Mouse (Mus musculus): ENCODE data around the gene Tgfb2. TPM values are rescaled to one million over a fixed set of nuclear protein-coding genes. Genes with fewer than 3 reads are reported as not detected.

Tgfb2 gene
- polyA plus RNA-seq, 1 experiment from 2014 or later: 15.6 TPM

- Histone ChIP-seq H3K9me3 (no peaks in the 10 kb centered on the region), H3K36me3 (replicated peaks) (no peaks in the 10 kb centered on the region), H3K27ac (no peak overlapping the region), H3K4me2 (no peak overlapping the region), H3K4me1 (peaks cover 4% of the 10 kb centered on the region; the same call in 1 of the 2 replicates), H3K27me3 (replicated peaks) (no peaks in the 10 kb centered on the region), H3K4me3 (no peak overlapping the region), H3K9ac (no peak overlapping the region)
- WGBS: 82% methylated on average over 5 of the region's 5 CpGs
- no peak for ATAC-seq (replicated peaks)
Measured at GRCm38 (mm10) chr1:186630971-186631370, 74.8 kb downstream of the Tgfb2 start.

DNA sequence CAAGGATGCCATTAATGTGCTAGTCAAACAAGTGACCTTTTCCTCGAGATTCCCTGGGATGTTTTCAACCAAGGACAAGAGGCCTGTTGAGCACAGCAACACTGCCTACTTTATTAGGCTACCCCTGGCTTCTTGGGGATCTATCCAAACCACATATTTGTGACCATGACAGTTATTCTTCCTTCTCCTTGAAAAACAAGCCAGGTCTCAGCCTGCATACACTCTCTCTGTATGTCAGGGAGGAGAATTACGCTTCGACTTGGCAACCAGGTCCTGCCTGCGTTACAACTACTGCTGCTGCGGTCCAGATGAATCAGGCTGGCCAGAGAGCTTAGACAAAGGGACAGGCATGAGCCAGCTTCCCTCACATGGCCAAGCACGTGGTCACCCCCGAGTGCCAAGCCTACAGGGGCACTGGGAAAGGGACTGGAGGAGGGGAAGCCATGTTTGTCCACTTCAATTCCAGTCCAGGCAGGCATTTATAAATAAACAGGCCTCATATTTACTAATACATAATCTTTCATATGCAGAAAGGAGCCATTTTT, 78.3 kb downstream of the Tgfb2 start:
- no peaks in the 10 kb centered on the region for H3K4me1 ChIP-seq
- ATAC-seq (replicated peaks): no peak
- H3K4me3 ChIP-seq: no peak overlapping the region
- H3K9ac ChIP-seq: no peak overlapping the region
- WGBS: 84% methylated on average over 7 of the region's 7 CpGs
- H3K27me3 ChIP-seq (replicated peaks): no peaks in the 10 kb centered on the region
- no peaks in the 10 kb centered on the region for H3K9me3 ChIP-seq
- H3K4me2 ChIP-seq: no peak overlapping the region
- no peaks in the 10 kb centered on the region for H3K36me3 ChIP-seq (replicated peaks)
- H3K27ac ChIP-seq: no peak overlapping the region

DNA sequence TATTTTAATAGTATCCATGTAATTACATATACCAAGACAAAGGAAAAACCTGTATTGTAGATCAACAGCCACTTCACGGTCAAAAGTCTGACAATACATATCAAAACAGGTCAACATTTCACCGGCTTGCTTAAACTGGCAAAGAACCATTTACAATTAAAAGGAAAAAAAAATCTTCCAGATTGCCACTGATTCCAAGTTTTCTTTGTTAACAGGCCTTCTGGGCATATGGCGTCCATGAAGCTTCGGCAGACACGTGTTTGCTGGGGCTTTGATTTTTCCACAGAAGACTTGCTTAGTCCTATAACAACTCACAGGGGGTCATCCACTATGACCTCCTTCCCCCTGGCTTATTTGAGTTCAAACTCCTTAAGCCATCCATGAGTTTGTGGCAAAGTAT, 81.3 kb downstream of the Tgfb2 start:
- Histone ChIP-seq H3K4me1 (no peaks in the 10 kb centered on the region), H3K27me3 (replicated peaks) (no peaks in the 10 kb centered on the region), H3K9ac (no peak overlapping the region), H3K4me2 (no peak overlapping the region), H3K36me3 (replicated peaks) (no peaks in the 10 kb centered on the region), H3K9me3 (no peaks in the 10 kb centered on the region), H3K27ac (no peak overlapping the region), H3K4me3 (no peak overlapping the region)
- ATAC-seq (replicated peaks): no peak
- 77% methylated on average over 5 of the region's 5 CpGs for WGBS

DNA sequence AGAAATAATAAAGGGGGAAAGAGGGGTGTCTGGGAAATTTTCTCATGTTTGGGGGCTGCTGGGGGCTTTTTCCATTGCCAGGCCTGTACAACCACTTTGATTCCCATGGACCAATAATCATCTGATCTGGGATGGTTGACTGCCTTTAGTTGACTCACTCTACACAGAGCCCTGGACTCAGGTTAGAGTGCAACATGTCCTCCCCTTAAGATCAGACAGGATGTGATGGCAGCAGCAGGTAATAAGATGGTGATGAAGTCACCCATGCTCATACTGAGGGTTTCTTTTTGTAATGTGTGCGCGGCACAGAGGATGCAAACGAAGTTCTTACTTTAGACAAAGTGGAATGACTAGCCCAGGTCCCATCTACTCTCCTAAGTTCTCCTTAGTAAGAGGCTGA, 84.0 kb downstream of the Tgfb2 start:
- Histone ChIP-seq H3K4me3 (no peak overlapping the region), H3K36me3 (replicated peaks) (no peaks in the 10 kb centered on the region), H3K4me2 (no peak overlapping the region), H3K9ac (no peak overlapping the region), H3K27me3 (replicated peaks) (no peaks in the 10 kb centered on the region), H3K9me3 (no peaks in the 10 kb centered on the region), H3K27ac (no peak overlapping the region), H3K4me1 (no peaks in the 10 kb centered on the region)
- 94% methylated on average over 3 of the region's 3 CpGs for WGBS
- ATAC-seq (replicated peaks): no peak

- no peak for ATAC-seq (replicated peaks)
- Histone ChIP-seq H3K9me3 (no peaks in the 10 kb centered on the region), H3K27me3 (replicated peaks) (no peaks in the 10 kb centered on the region), H3K4me1 (no peaks in the 10 kb centered on the region), H3K27ac (no peak overlapping the region), H3K4me2 (no peak overlapping the region), H3K9ac (no peak overlapping the region), H3K4me3 (no peak overlapping the region), H3K36me3 (replicated peaks) (no peaks in the 10 kb centered on the region)
- 86% methylated on average over 6 of the region's 6 CpGs for WGBS
Measured at GRCm38 (mm10) chr1:186618285-186618684, 87.5 kb downstream of the Tgfb2 start.

DNA sequence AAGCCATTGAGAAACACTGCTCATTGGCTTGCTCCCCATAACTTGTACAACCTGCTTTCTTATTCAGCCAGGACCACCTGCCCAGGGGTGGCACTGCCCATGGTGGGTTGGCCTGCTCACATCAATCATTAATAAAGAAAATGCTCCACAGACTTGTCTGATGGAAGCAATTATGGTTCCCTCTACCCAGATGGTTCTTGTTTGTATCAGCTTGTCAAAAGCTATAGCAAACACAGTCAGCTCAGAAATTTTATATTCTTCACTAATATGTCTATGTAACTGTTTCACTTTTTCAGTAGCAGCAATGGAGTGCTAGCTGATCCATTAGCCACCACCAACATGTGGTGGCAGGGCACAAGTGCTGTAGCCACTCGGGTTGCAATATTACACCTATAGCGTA, 94.4 kb downstream of the Tgfb2 start:
- Histone ChIP-seq H3K27ac (no peak overlapping the region), H3K36me3 (replicated peaks) (no peaks in the 10 kb centered on the region), H3K27me3 (replicated peaks) (no peaks in the 10 kb centered on the region), H3K4me2 (no peak overlapping the region), H3K9me3 (no peaks in the 10 kb centered on the region), H3K4me3 (no peak overlapping the region), H3K4me1 (peaks cover 11% of the 10 kb centered on the region; the same call in 1 of the 2 replicates), H3K9ac (no peak overlapping the region)
- ATAC-seq (replicated peaks): no peak
- 96% methylated on average over 2 of the region's 2 CpGs for WGBS

- H3K4me1 ChIP-seq: peaks cover 11% of the 10 kb centered on the region; the same call in 1 of the 2 replicates
- no peak overlapping the region for H3K27ac ChIP-seq
- H3K4me3 ChIP-seq: no peak overlapping the region
- H3K9me3 ChIP-seq: no peaks in the 10 kb centered on the region
- ATAC-seq (replicated peaks): no peak
- no peak overlapping the region for H3K4me2 ChIP-seq
- no peak overlapping the region for H3K9ac ChIP-seq
- no peaks in the 10 kb centered on the region for H3K27me3 ChIP-seq (replicated peaks)
- no peaks in the 10 kb centered on the region for H3K36me3 ChIP-seq (replicated peaks)
- WGBS: 94% methylated on average over 5 of the region's 5 CpGs
Measured at GRCm38 (mm10) chr1:186610481-186610880, 95.3 kb downstream of the Tgfb2 start.

DNA sequence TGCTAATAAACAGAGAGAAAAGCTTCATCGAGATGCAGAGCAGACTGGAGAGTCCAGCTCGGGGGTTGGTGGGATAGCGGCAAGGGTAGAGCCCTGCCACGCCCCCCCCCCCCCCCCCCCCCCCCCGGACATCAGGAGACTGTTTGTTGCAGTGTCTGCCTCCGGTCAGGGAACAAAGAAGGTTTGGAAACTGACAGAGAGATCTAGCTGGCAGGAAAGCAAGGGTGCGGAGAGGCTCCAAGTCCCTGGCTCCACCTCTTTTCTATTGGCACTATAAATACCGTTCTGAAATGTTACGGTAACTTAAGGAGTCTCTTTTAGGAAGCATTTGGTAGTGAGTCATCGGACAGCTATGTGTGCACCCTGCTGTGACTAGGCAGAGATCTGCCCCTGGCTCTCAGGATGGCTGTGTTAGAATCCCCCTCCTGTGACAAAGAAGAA, 96.0 kb downstream of the Tgfb2 start:
- Histone ChIP-seq H3K4me2 (peak overlapping the region; percentile 30), H3K27me3 (replicated peaks) (no peaks in the 10 kb centered on the region), H3K9me3 (no peaks in the 10 kb centered on the region), H3K4me1 (peaks cover 11% of the 10 kb centered on the region; the same call in 1 of the 2 replicates), H3K4me3 (no peak overlapping the region), H3K9ac (no peak overlapping the region), H3K27ac (peak overlapping the region; percentile 20; the same call in 1 of the 2 replicates), H3K36me3 (replicated peaks) (no peaks in the 10 kb centered on the region)
- WGBS: 7% methylated on average over 9 of the region's 10 CpGs
- peak; percentile 58; the same call in 1 of the 2 replicates for ATAC-seq (replicated peaks)

- no peak overlapping the region for H3K27ac ChIP-seq
- ATAC-seq (replicated peaks): no peak
- no peak overlapping the region for H3K4me3 ChIP-seq
- no peak overlapping the region for H3K4me2 ChIP-seq
- no peaks in the 10 kb centered on the region for H3K36me3 ChIP-seq (replicated peaks)
- H3K4me1 ChIP-seq: peaks cover 11% of the 10 kb centered on the region; the same call in 1 of the 2 replicates
- H3K27me3 ChIP-seq (replicated peaks): no peaks in the 10 kb centered on the region
- H3K9ac ChIP-seq: no peak overlapping the region
- 96% methylated on average over 3 of the region's 3 CpGs for WGBS
- no peaks in the 10 kb centered on the region for H3K9me3 ChIP-seq
Measured at GRCm38 (mm10) chr1:186608116-186608515, 97.7 kb downstream of the Tgfb2 start.

DNA sequence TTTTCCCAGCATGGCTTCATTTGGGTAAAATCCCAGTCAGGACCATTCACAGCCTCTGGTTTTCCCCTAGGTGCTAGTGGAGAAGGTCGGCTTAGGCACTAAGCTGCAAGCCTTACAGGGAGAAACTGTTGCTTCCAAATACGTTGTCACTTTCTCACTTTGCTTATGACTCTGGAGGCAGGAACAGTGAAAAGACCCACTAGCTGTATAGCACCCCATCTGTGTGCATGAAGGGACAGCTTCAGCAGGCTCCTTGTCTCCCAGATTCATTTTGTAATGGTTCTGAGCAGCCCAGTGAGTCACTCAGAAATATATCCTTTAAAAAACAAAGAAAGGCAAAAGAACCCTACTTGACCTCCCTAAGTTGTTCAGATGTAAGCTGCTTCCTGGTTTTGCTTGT, 100.2 kb downstream of the Tgfb2 start:
- Histone ChIP-seq H3K27me3 (replicated peaks) (no peaks in the 10 kb centered on the region), H3K27ac (no peak overlapping the region), H3K4me2 (no peak overlapping the region), H3K4me3 (no peak overlapping the region), H3K9me3 (no peaks in the 10 kb centered on the region), H3K36me3 (replicated peaks) (no peaks in the 10 kb centered on the region), H3K9ac (no peak overlapping the region), H3K4me1 (peaks cover 11% of the 10 kb centered on the region; the same call in 1 of the 2 replicates)
- WGBS: 69% methylated on average over 2 of the region's 2 CpGs
- ATAC-seq (replicated peaks): no peak

DNA sequence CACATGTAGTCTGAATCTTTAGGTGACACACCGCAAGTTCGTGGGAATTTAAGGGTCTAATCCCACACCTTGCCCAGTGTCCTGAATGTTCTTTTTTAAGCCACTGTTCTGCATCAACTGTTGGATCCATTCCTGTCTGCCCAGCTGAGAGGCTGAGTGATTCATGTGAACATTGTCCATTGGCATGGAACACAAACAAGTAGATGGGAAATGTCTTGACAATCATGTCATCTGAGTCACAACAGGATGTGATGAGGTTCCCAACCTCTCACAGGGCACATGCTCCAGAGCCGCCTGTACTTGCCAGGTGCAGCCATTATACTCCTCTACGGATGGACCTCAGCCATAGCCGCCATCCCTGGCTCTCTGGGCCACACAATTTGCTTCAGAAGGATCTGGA, 101.7 kb downstream of the Tgfb2 start:
- H3K27ac ChIP-seq: no peak overlapping the region
- no peak overlapping the region for H3K4me3 ChIP-seq
- H3K36me3 ChIP-seq (replicated peaks): no peaks in the 10 kb centered on the region
- H3K4me2 ChIP-seq: no peak overlapping the region
- ATAC-seq (replicated peaks): no peak
- WGBS: 89% methylated on average over 5 of the region's 5 CpGs
- H3K4me1 ChIP-seq: no peaks in the 10 kb centered on the region
- no peaks in the 10 kb centered on the region for H3K27me3 ChIP-seq (replicated peaks)
- H3K9me3 ChIP-seq: no peaks in the 10 kb centered on the region
- H3K9ac ChIP-seq: no peak overlapping the region

- no peaks in the 10 kb centered on the region for H3K4me1 ChIP-seq
- no peak for ATAC-seq (replicated peaks)
- H3K27ac ChIP-seq: no peak overlapping the region
- no peak overlapping the region for H3K4me2 ChIP-seq
- H3K36me3 ChIP-seq (replicated peaks): no peaks in the 10 kb centered on the region
- no peaks in the 10 kb centered on the region for H3K9me3 ChIP-seq
- 93% methylated on average over 2 of the region's 2 CpGs for WGBS
- no peaks in the 10 kb centered on the region for H3K27me3 ChIP-seq (replicated peaks)
- H3K9ac ChIP-seq: no peak overlapping the region
- no peak overlapping the region for H3K4me3 ChIP-seq
Measured at GRCm38 (mm10) chr1:186588226-186588625, 117.6 kb downstream of the Tgfb2 start.

- H3K27me3 ChIP-seq (replicated peaks): no peaks in the 10 kb centered on the region
- H3K4me3 ChIP-seq: no peak overlapping the region
- no peak overlapping the region for H3K9ac ChIP-seq
- 86% methylated on average over 8 of the region's 8 CpGs for WGBS
- H3K27ac ChIP-seq: no peak overlapping the region
- H3K4me1 ChIP-seq: no peaks in the 10 kb centered on the region
- no peak for ATAC-seq (replicated peaks)
- H3K4me2 ChIP-seq: no peak overlapping the region
- no peaks in the 10 kb centered on the region for H3K36me3 ChIP-seq (replicated peaks)
- H3K9me3 ChIP-seq: no peaks in the 10 kb centered on the region
Measured at GRCm38 (mm10) chr1:186587065-186587804, 118.6 kb downstream of the Tgfb2 start.
